In the genomic region with DNA sequence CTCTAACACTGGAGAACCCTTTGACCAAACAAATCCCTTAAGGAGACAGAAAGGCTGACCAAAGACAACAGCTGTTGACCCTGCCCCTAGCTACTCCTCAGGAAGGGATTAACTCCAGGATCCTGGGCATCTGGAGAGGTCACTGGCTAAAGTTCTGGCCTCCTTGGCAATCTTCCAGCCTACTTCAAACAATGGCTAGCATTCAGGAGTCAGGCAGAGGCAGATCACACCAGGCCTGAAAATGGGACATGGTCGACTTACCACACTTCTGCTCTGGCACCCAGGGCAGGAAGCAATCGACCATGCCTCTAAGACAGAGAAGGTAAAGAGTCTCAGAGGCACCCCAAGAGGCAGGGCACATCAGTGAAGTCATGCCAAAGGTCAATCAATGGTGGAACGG, we compare ENCODE assay signal across 13 mouse cellular contexts. TPM values are rescaled to one million over a fixed set of nuclear protein-coding genes. Genes with fewer than 3 reads are reported as not detected.
DNase-seq lines count a peak whose midpoint lies in the region; ATAC-seq and TF ChIP-seq lines count a peak whose summit lies in the region.
"Had no signal": no experiment of that assay in that cellular context is flagged by ENCODE, and none has a peak within 500 bp of the region (broad histone marks: within the 10 kb centered on the region; RNA-seq: fewer than 3 reads in every experiment).

No protein-coding gene starts in this region.

- TF ChIP-seq CTCF in kidney, postnatal 0 days (IDR thresholded peaks at IDR 0.05; ENCODE audit: low read depth) = no peak

- H3K36me3 ChIP-seq in heart, embryonic 13.5 days = no peaks in the 10 kb centered on the region
- no peaks in the 10 kb centered on the region for H3K36me3 ChIP-seq in kidney, postnatal 0 days (ENCODE audit: insufficient read depth, low read length)
- H3K36me3 ChIP-seq: limb, embryonic 10.5 days had no signal

- H3K9ac ChIP-seq in heart, embryonic 13.5 days = no peak overlapping the region
- H3K9ac ChIP-seq in kidney, postnatal 0 days (ENCODE audit: low read depth, low read length) = no peak overlapping the region

- intact Hi-C loops in left cerebral cortex, postnatal 25 days (cut with DNase I) = no loop called here

- H3K9me3 ChIP-seq in heart, embryonic 13.5 days = no peaks in the 10 kb centered on the region
- H3K9me3 ChIP-seq in kidney, postnatal 0 days (replicated peaks; ENCODE audit: low read length) = no peaks in the 10 kb centered on the region
- H3K9me3 ChIP-seq: limb, embryonic 10.5 days had no signal

- H3K4me1 ChIP-seq in heart, embryonic 13.5 days = peaks cover 25% of the 10 kb centered on the region
- peaks cover 14% of the 10 kb centered on the region for H3K4me1 ChIP-seq in kidney, postnatal 0 days (replicated peaks; ENCODE audit: insufficient read depth, low read length)

- H3K4me2 ChIP-seq in heart, embryonic 13.5 days = no peak overlapping the region
- H3K4me2 ChIP-seq in kidney, postnatal 0 days (ENCODE audit: low read length) = no peak overlapping the region

- DNase-seq in heart, adult 18-20 months = no peak
- DNase-seq in brain, adult 2 months (ENCODE audit: low read depth, low spot score) = peak; percentile 27
- DNase-seq in kidney, postnatal 0 days (ENCODE audit: low spot score) = peak; percentile 62
- DNase-seq in retina, embryonic 14.5 days (ENCODE audit: low spot score) = peak; percentile 16
- DNase-seq in ovary, postnatal 10 days (ENCODE audit: low spot score) = no peak
- DNase-seq in gastrocnemius, adult 18-20 months (ENCODE audit: low spot score) = no peak
- DNase-seq in left cerebral cortex, postnatal 25 days (ENCODE audit: low spot score in 2 of 2) = no peak
- DNase-seq: cerebellum, postnatal 14 days; midbrain, embryonic 14.5 days; thymus, adult 18-20 months had no signal

- H3K4me3 ChIP-seq in heart, embryonic 13.5 days = no peak overlapping the region
- H3K4me3 ChIP-seq in kidney, postnatal 0 days (replicated peaks; ENCODE audit: low read depth, low read length) = no peak overlapping the region
- H3K4me3 ChIP-seq: limb, embryonic 10.5 days had no signal

- H3K27ac ChIP-seq in heart, embryonic 13.5 days (replicated peaks) = 0 out of 2 replicates have a peak overlapping the region, but pooled peaks have one; percentile 9
- H3K27ac ChIP-seq in kidney, postnatal 0 days = 0 out of 2 replicates have a peak overlapping the region, but pooled peaks have one; percentile 8
- H3K27ac ChIP-seq: limb, embryonic 10.5 days had no signal

- 47% methylated on average over 3 of the region's 3 CpGs for WGBS in heart, embryonic 13.5 days
- 10% methylated on average over 3 of the region's 3 CpGs for WGBS in kidney, postnatal 0 days

- no peaks in the 10 kb centered on the region for H3K27me3 ChIP-seq in heart, embryonic 13.5 days (replicated peaks)
- no peaks in the 10 kb centered on the region for H3K27me3 ChIP-seq in kidney, postnatal 0 days (ENCODE audit: insufficient read depth, low read length)
- H3K27me3 ChIP-seq: CH12.LX had no signal

- no peak for ATAC-seq in heart, embryonic 13.5 days (ENCODE audit: extremely low read depth, insufficient number of reproducible peaks, low FRiP score, low TSS enrichment)
- ATAC-seq in kidney, postnatal 0 days (replicated peaks; ENCODE audit: low FRiP score, low read depth) = peak; percentile 68

RNA-seq across cellular contexts. Expression of gene Rell1, which starts 19.5 kb away (rescaled TPM):
- polyA plus RNA-seq in heart, embryonic 13.5 days (2015; fragmentation: Nextera tagmentation; extraction: Ambion mirVana) = 7.8 and 9.2 TPM in 2 replicates
- total RNA-seq in heart, adult 18-20 months (2021) = 10 to 100 TPM in 1 of 2 experiments, 1 to 10 TPM in 1; 9.4 to 10.0 TPM
- 25.5 and 27.7 TPM in 2 replicates for polyA plus RNA-seq in kidney, postnatal 0 days (2015; fragmentation: Nextera tagmentation; extraction: Ambion mirVana)
- 10 to 100 TPM in 1 of 2 experiments, 1 to 10 TPM in 1; 9.3 to 10.7 TPM for total RNA-seq in gastrocnemius, adult 18-20 months (2021)
- 10 to 100 TPM; 10.6 to 11.7 TPM for total RNA-seq in left cerebral cortex, postnatal 25 days (2021)

Comparison
In these comparisons a context has a peak if more than half of its experiments do, and no peak if none do; other contexts are left out.
1. DNase-seq: peak in brain, adult 2 months (single experiment), kidney, postnatal 0 days (single experiment) and retina, embryonic 14.5 days (single experiment); none in heart, adult 18-20 months (0 of 2), ovary, postnatal 10 days (single experiment), gastrocnemius, adult 18-20 months (single experiment) and left cerebral cortex, postnatal 25 days (0 of 2).